Comparison of ENCODE assay signal across 18 mouse cellular contexts in the genomic region with DNA sequence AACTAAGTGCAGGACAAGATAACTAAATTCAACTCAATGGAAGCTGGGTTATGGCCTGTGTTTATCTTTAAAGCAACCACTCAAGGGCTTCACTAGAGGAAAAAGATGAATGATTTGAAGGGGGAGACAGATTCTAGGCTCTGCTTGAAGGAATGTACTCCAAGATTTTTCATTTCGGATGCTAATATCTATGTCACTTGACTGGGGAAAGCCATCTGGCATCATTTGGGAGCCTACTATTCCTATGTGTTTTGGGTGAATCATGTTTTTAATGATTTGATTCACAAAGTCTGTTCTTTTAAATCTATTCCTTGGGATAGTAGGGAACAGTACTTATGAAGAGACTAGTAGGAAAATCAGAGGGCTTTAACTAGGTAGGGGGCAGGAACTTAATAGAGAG.
"Had no signal": no experiment of that assay in that cellular context is flagged by ENCODE, and none has a peak within 500 bp of the region (broad histone marks: within the 10 kb centered on the region; RNA-seq: fewer than 3 reads in every experiment).

No protein-coding gene starts in this region.

- H3K27me3 ChIP-seq: limb, embryonic 13.5 days; liver, embryonic 12.5 days; liver, embryonic 15.5 days; lung, embryonic 15.5 days; megakaryocyte, embryonic 14.5 days; midbrain, embryonic 13.5 days had no signal

- DNase-seq: kidney, adult 2 months; kidney, postnatal 25 days; liver; lung, adult 18-20 months; lung, postnatal 10 days; lung, postnatal 36 days; thymus, postnatal 25 days had no signal

- H3K4me3 ChIP-seq: limb, embryonic 10.5 days; limb, embryonic 13.5 days; liver, embryonic 12.5 days; liver, embryonic 15.5 days; lung, embryonic 15.5 days; megakaryocyte, embryonic 14.5 days; midbrain, embryonic 10.5 days; midbrain, embryonic 13.5 days had no signal

- H3K4me2 ChIP-seq: limb, embryonic 13.5 days; liver, embryonic 12.5 days; liver, embryonic 15.5 days; lung, embryonic 15.5 days; midbrain, embryonic 13.5 days had no signal

- H3K4me1 ChIP-seq: limb, embryonic 10.5 days; limb, embryonic 13.5 days; liver, embryonic 12.5 days; liver, embryonic 15.5 days; lung, embryonic 15.5 days; megakaryocyte, embryonic 14.5 days; midbrain, embryonic 10.5 days; midbrain, embryonic 13.5 days had no signal

- H3K27ac ChIP-seq: kidney, postnatal 0 days; limb, embryonic 10.5 days; limb, embryonic 13.5 days; liver, embryonic 12.5 days; liver, embryonic 15.5 days; lung, embryonic 15.5 days; midbrain, embryonic 10.5 days; midbrain, embryonic 13.5 days; stomach, postnatal 0 days had no signal

- ATAC-seq: intestine, postnatal 0 days; liver, embryonic 12.5 days; midbrain, embryonic 13.5 days had no signal

- H3K9me3 ChIP-seq: limb, embryonic 10.5 days; limb, embryonic 13.5 days; liver, embryonic 15.5 days; lung, embryonic 15.5 days; midbrain, embryonic 10.5 days; midbrain, embryonic 13.5 days had no signal

- H3K36me3 ChIP-seq: limb, embryonic 10.5 days; limb, embryonic 13.5 days; liver, embryonic 12.5 days; liver, embryonic 15.5 days; lung, embryonic 15.5 days; midbrain, embryonic 10.5 days; midbrain, embryonic 13.5 days had no signal

- H3K9ac ChIP-seq: limb, embryonic 13.5 days; liver, embryonic 12.5 days; liver, embryonic 15.5 days; lung, embryonic 15.5 days; midbrain, embryonic 13.5 days had no signal
